Mouse (Mus musculus) MEL (cell line): ENCODE results near the gene Gm49601. TPM values are rescaled to one million over a fixed set of nuclear protein-coding genes. Genes with fewer than 3 reads are reported as not detected.

Experiments
- DNase-seq: peaks from one replicate; pipeline ENCODE4 v3.0.0; 2011; ENCODE audit warnings: low read depth, low spot score
- H3K27ac ChIP-seq: 2 replicates; pipeline ENCODE4 v1.5.1; 2012; ENCODE audit warnings: low read depth, mild to moderate bottlenecking, control low read depth, low read length, moderate library complexity; ENCODE audit not compliant: control insufficient read depth
- H3K27me3 ChIP-seq, 2 experiments: fragments of 150-350 bp in 1 of 2; sonication (generic) in 1 of 2; 2 replicates each; pipeline ENCODE4 v1.6.1; 2012; ENCODE audit warnings: low read length in 2 of 2, mild to moderate bottlenecking in 2 of 2, improper control_type of control experiment in 1 of 2, moderate library complexity in 1 of 2; ENCODE audit not compliant: insufficient read depth in 2 of 2, control insufficient read depth in 1 of 2
- H3K36me3 ChIP-seq, 2 experiments: 2 replicates each; pipeline ENCODE4 v1.6.1; 2012 to 2014; ENCODE audit warnings: low read length in 2 of 2, improper control_type of control experiment in 1 of 2, inconsistent platforms in 1 of 2, mild to moderate bottlenecking in 1 of 2; ENCODE audit not compliant: insufficient read depth in 2 of 2, control insufficient read depth in 1 of 2
- H3K4me1 ChIP-seq, 2 experiments: fragments of 150-350 bp in 1 of 2; sonication (generic) in 1 of 2; 2 replicates each; pipeline ENCODE4 v1.6.1; 2012; ENCODE audit warnings: low read length in 2 of 2, improper control_type of control experiment in 1 of 2, mild to moderate bottlenecking in 1 of 2; ENCODE audit not compliant: insufficient read depth in 2 of 2, control insufficient read depth in 1 of 2
- H3K4me3 ChIP-seq, 2 experiments: fragments of 150-350 bp in 1 of 2; sonication (generic) in 1 of 2; 2 replicates each; pipeline ENCODE4 v1.5.1; 2012; ENCODE audit warnings: low read depth in 2 of 2, low read length in 2 of 2, mild to moderate bottlenecking in 2 of 2, moderate library complexity in 2 of 2, control low read depth in 1 of 2, improper control_type of control experiment in 1 of 2; ENCODE audit not compliant: control insufficient read depth in 1 of 2, insufficient read depth in 1 of 2
- H3K79me2 ChIP-seq: 2 replicates; pipeline ENCODE4 v1.6.1; 2012; ENCODE audit warnings: mild to moderate bottlenecking, low read length, moderate library complexity; ENCODE audit not compliant: control insufficient read depth, poor library complexity, insufficient read depth
- H3K9ac ChIP-seq: 2 replicates; pipeline ENCODE4 v1.6.1; 2012; ENCODE audit warnings: low read depth, mild to moderate bottlenecking, control low read depth, low read length, moderate library complexity; ENCODE audit not compliant: control insufficient read depth, poor library complexity, severe bottlenecking
- H3K9me3 ChIP-seq: fragments of 150-350 bp; sonication (generic); replicated peaks from 2 replicates; pipeline ENCODE4 v1.6.1; 2012; ENCODE audit warnings: mild to moderate bottlenecking, low read length, improper control_type of control experiment, moderate library complexity; ENCODE audit not compliant: insufficient read depth
- CHD1 ChIP-seq: IDR thresholded peaks from 2 replicates; pipeline ENCODE4 v1.6.1; 2012; ENCODE audit warnings: low read depth, mild to moderate bottlenecking, inconsistent platforms, low read length, improper control_type of control experiment
- CTCF ChIP-seq, 3 experiments: IDR thresholded peaks in 2 of 3; conservative IDR thresholded peaks in 1 of 3; 2 replicates each; pipeline ENCODE4 v1.5.1; 2011 to 2012; ENCODE audit warnings: low read length in 3 of 3, low read depth in 2 of 3, mild to moderate bottlenecking in 2 of 3, improper control_type of control experiment in 1 of 3, inconsistent platforms in 1 of 3, mixed read lengths in 1 of 3, moderate library complexity in 1 of 3; ENCODE audit not compliant: control insufficient read depth in 1 of 3, insufficient read depth in 1 of 3, poor library complexity in 1 of 3, severe bottlenecking in 1 of 3
- EP300 ChIP-seq, 2 experiments: IDR thresholded peaks; 2 replicates each; pipeline ENCODE4 v1.6.1; 2011; ENCODE audit warnings: improper control_type of control experiment in 2 of 2, low read length in 2 of 2, low read depth in 1 of 2, mild to moderate bottlenecking in 1 of 2
- GABPA ChIP-seq: IDR thresholded peaks from 2 replicates; pipeline ENCODE4 v1.6.1; 2012; ENCODE audit warnings: low read depth, mild to moderate bottlenecking, inconsistent platforms, low read length, improper control_type of control experiment, moderate library complexity
- HCFC1 ChIP-seq: IDR thresholded peaks from 2 replicates; pipeline ENCODE4 v1.6.1; 2012; ENCODE audit warnings: low read depth, mild to moderate bottlenecking, inconsistent platforms, low read length, improper control_type of control experiment, moderate library complexity
- JUND ChIP-seq: IDR thresholded peaks from 2 replicates; pipeline ENCODE4 v1.6.1; 2011; ENCODE audit warnings: low read depth, mild to moderate bottlenecking, improper control_type of control experiment, low read length
- MAFK ChIP-seq: IDR thresholded peaks from 2 replicates; pipeline ENCODE4 v1.6.1; 2011; ENCODE audit warnings: low read depth, mild to moderate bottlenecking, low read length, improper control_type of control experiment, borderline replicate concordance
- MAZ ChIP-seq: IDR thresholded peaks from 2 replicates; pipeline ENCODE4 v1.6.1; 2012; ENCODE audit warnings: low read depth, mild to moderate bottlenecking, inconsistent platforms, low read length, improper control_type of control experiment
- MXI1 ChIP-seq: IDR thresholded peaks from 2 replicates; pipeline ENCODE4 v1.6.1; 2011; ENCODE audit warnings: mild to moderate bottlenecking, low read depth, low read length, improper control_type of control experiment
- MYC ChIP-seq: IDR thresholded peaks from 2 replicates; pipeline ENCODE4 v1.6.1; 2011; ENCODE audit warnings: low read depth, mild to moderate bottlenecking, low read length, improper control_type of control experiment, moderate library complexity
- NRF1 ChIP-seq: IDR thresholded peaks from 2 replicates; pipeline ENCODE4 v1.6.1; 2014; ENCODE audit warnings: low read depth, mild to moderate bottlenecking, inconsistent platforms, low read length, improper control_type of control experiment, moderate library complexity; ENCODE audit not compliant: poor library complexity, insufficient read depth, severe bottlenecking
- POLR2AphosphoS5 ChIP-seq: IDR thresholded peaks from 2 replicates; pipeline ENCODE4 v1.6.1; 2012; ENCODE audit warnings: low read depth, borderline replicate concordance, mild to moderate bottlenecking, inconsistent platforms, low read length, moderate library complexity, mixed read lengths
- RCOR1 ChIP-seq: IDR thresholded peaks from 2 replicates; pipeline ENCODE4 v1.6.1; 2012; ENCODE audit warnings: low read depth, mild to moderate bottlenecking, inconsistent platforms, low read length, improper control_type of control experiment
- SMC3 ChIP-seq: IDR thresholded peaks from 2 replicates; pipeline ENCODE4 v1.6.1; 2011; ENCODE audit warnings: low read depth, low read length, improper control_type of control experiment
- TAL1 ChIP-seq: IDR thresholded peaks from 2 replicates; pipeline ENCODE4 v1.6.1; 2012; ENCODE audit warnings: mild to moderate bottlenecking, inconsistent platforms, low read length, moderate library complexity, mixed read lengths
- TCF12 ChIP-seq: IDR thresholded peaks from 2 replicates; pipeline ENCODE4 v1.6.1; 2014; ENCODE audit warnings: low read depth, mild to moderate bottlenecking, inconsistent platforms, low read length, improper control_type of control experiment, moderate library complexity
- ZKSCAN1 ChIP-seq: IDR thresholded peaks from 2 replicates; pipeline ENCODE4 v1.6.1; 2012; ENCODE audit warnings: low read depth, mild to moderate bottlenecking, inconsistent platforms, low read length, improper control_type of control experiment, moderate library complexity
- ZMIZ1 ChIP-seq: IDR thresholded peaks from 2 replicates; pipeline ENCODE4 v1.6.1; 2012; ENCODE audit warnings: low read depth, mild to moderate bottlenecking, inconsistent platforms, low read length, improper control_type of control experiment, moderate library complexity
- polyA plus RNA-seq, 2 experiments: library from polyadenylated mRNA; stranded (reverse) in 1 of 2; unstranded in 1 of 2; fragments of >175 nt in 1 of 2; fragments of >200 nt in 1 of 2; gene quantifications; 2 replicates each; pipeline versions ENCODE4 v1.2.1 to v1.2.4; 2012; ENCODE audit warnings: low replicate concordance in 2 of 2, low read depth in 1 of 2; ENCODE audit not compliant: insufficient read length in 2 of 2, insufficient read depth in 1 of 2, missing spikeins in 1 of 2
- total RNA-seq: library from RNA; depleted of rRNA; stranded (reverse); fragments of 300-350 nt; gene quantifications from 2 replicates; pipeline ENCODE4 v1.2.3, GENCODE M21; 2012

Gene Gm49601
- total and polyA plus RNA-seq, 3 experiments = 1.5 to 4.6 TPM; not detected in 1

- TF ChIP-seq MAFK = no peak
- no peak for TF ChIP-seq ZMIZ1
- TF ChIP-seq SMC3 = peak; percentile 93
Observed at GRCm38 (mm10) chr16:18617370-18618065, 8.7 kb downstream of the Gm49601 start (continued).

- H3K9me3 ChIP-seq = no peaks in the 10 kb centered on the region
- peaks cover 5 to 10% of the 10 kb centered on the region in 2 experiments for H3K27me3 ChIP-seq
- no peak overlapping the region for H3K4me3 ChIP-seq
- H3K4me1 ChIP-seq = peaks cover 3 to 6% of the 10 kb centered on the region in 2 experiments
- DNase-seq = no peak
- no peak for TF ChIP-seq GABPA
- TF ChIP-seq SMC3 = no peak
- no peak for TF ChIP-seq ZKSCAN1
- TF ChIP-seq TCF12 = no peak
- TF ChIP-seq CTCF (IDR thresholded peaks at IDR 0.05 in 2 of 3, conservative IDR thresholded peaks at IDR 0.05 in 1 of 3; ENCODE audit: control insufficient read depth in 1 of 3, insufficient read depth in 1 of 3, low read depth in 2 of 3, low read length in 3 of 3, poor library complexity in 1 of 3, severe bottlenecking in 1 of 3) = no peak
- TF ChIP-seq NRF1 = no peak
- no peak for TF ChIP-seq MAZ
- TF ChIP-seq RCOR1 = no peak
- TF ChIP-seq POLR2AphosphoS5 = no peak
- no peak for TF ChIP-seq CHD1
- TF ChIP-seq MYC = no peak
- no peak for TF ChIP-seq EP300 (IDR thresholded peaks at IDR 0.05; ENCODE audit: low read depth in 1 of 2, low read length in 2 of 2)
- TF ChIP-seq, all 39 proteins: peak for 0
- H3K9ac ChIP-seq = no peak overlapping the region
- peaks cover 0 to 3% of the 10 kb centered on the region in 2 experiments; a peak in 1 of 4 replicates for H3K36me3 ChIP-seq
- H3K27ac ChIP-seq = no peak overlapping the region
- H3K79me2 ChIP-seq = no peaks in the 10 kb centered on the region
Observed at GRCm38 (mm10) chr16:18613301-18613700, 12.9 kb downstream of the Gm49601 start.

GRCm38 (mm10) chr16:18611752-18612151, 14.5 kb downstream of the Gm49601 start:
- Histone ChIP-seq H3K4me1 (no peaks in the 10 kb centered on the region), H3K4me3 (no peak overlapping the region), H3K36me3 (no peaks in the 10 kb centered on the region), H3K79me2 (no peaks in the 10 kb centered on the region), H3K27ac (no peak overlapping the region), H3K27me3 (peaks cover 5 to 10% of the 10 kb centered on the region in 2 experiments), H3K9me3 (no peaks in the 10 kb centered on the region), H3K9ac (no peak overlapping the region)
- TF ChIP-seq TAL1 (no peak), ZKSCAN1 (no peak), MXI1 (no peak), MYC (no peak), HCFC1 (no peak), JUND (no peak), GABPA (no peak)
- no peak for DNase-seq
